Mouse (Mus musculus) embryonic facial prominence, embryonic 11.5 days (tissue): ENCODE data around the gene Drosha. TPM values are rescaled to one million over a fixed set of nuclear protein-coding genes. Genes with fewer than 3 reads are reported as not detected.
A peak's percentile ranks its signal among the peaks of the same experiment; 100 is the strongest.
"Not testable (repeated sequence)": the region's sequence is repeated elsewhere in the genome, so short reads cannot be mapped to it uniquely, and the experiment has no call there.

Experiments used
- ATAC-seq: fragments of 200-750 bp; cut with Nextera tagmentation; replicated peaks from 2 replicates; pipeline ENCODE4 v1.8.0; 2017; ENCODE audit warnings: low read depth; ENCODE audit not compliant: insufficient number of reproducible peaks, low FRiP score, low TSS enrichment
- DNase-seq: peaks from one replicate; pipeline ENCODE4 v3.0.0-alpha.2; 2015; ENCODE audit warnings: low spot score
- H3K27ac ChIP-seq: fragments of 300-500 bp; sonication (generic); replicated peaks from 2 replicates; pipeline ENCODE4 v1.5.1; 2014; ENCODE audit warnings: mild to moderate bottlenecking, low read depth, low read length, control low read depth
- H3K27me3 ChIP-seq: fragments of 300-500 bp; sonication (generic); 2 replicates; pipeline ENCODE4 v1.6.1; 2014; ENCODE audit warnings: mild to moderate bottlenecking, low read length, moderate library complexity, mixed read lengths; ENCODE audit not compliant: control insufficient read depth, insufficient read depth
- H3K36me3 ChIP-seq: fragments of 300-500 bp; sonication (generic); replicated peaks from 2 replicates; pipeline ENCODE4 v1.6.1; 2014; ENCODE audit warnings: low read depth, mild to moderate bottlenecking, low read length, moderate library complexity, mixed read lengths; ENCODE audit not compliant: control insufficient read depth, insufficient read depth
- H3K4me1 ChIP-seq: fragments of 300-500 bp; sonication (generic); 2 replicates; pipeline ENCODE4 v1.6.1; 2014; ENCODE audit warnings: low read length, mixed read lengths; ENCODE audit not compliant: control insufficient read depth, insufficient read depth
- H3K4me2 ChIP-seq: fragments of 300-500 bp; sonication (generic); 2 replicates; pipeline ENCODE4 v1.6.1; 2014; ENCODE audit warnings: low read depth, mild to moderate bottlenecking, control low read depth, low read length, moderate library complexity
- H3K4me3 ChIP-seq: fragments of 300-500 bp; sonication (generic); 2 replicates; pipeline ENCODE4 v1.5.1; 2014; ENCODE audit warnings: low read depth, low read length, control low read depth
- H3K9ac ChIP-seq: fragments of 300-500 bp; sonication (generic); replicated peaks from 2 replicates; pipeline ENCODE4 v1.6.1; 2014; ENCODE audit warnings: mild to moderate bottlenecking, control low read depth, low read length
- H3K9me3 ChIP-seq: fragments of 300-500 bp; sonication (generic); replicated peaks from 2 replicates; pipeline ENCODE4 v1.6.1; 2016; ENCODE audit warnings: mild to moderate bottlenecking, low read length, inconsistent platforms, mixed read lengths; ENCODE audit not compliant: control insufficient read depth
- WGBS: fragments of 180-500 bp; shearing (Covaris S2); extraction: QIAGEN DNeasy Blood & Tissue Kit; methylation state at CpG from one replicate; pipeline ENCODE4 v1.1.7; 2014; 5-methylcytosine and 5-hydroxymethylcytosine counted together
- polyA plus RNA-seq: library from polyadenylated mRNA; unstranded; fragments of >200 nt; fragmentation: Nextera tagmentation; extraction: Ambion mirVana; gene quantifications from 2 replicates; pipeline ENCODE4 v1.2.1, GENCODE M21; 2014

The Drosha gene
- polyA plus RNA-seq, 1 experiment from 2014 or later: 79.0 TPM

DNA sequence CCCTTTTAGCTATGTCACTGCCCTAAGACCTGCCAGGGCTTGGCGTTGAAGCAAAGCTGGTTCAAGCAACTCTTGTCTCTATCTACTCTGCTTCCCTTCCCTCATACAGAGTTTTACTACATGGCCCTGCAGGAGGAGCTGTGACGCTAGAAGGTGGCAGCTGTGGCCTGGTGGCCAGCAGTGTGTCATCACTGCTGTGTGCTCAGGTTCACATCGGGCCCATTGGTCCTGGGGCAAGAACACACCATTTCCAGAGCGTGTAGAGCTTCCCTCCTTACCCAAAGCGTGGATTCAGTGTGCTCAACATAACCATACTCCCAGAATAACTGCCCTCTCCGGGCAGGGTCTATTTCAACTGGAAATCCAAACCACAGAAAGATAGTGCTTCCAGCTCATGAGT, 97.3 kb downstream of the Drosha start:
- no peak overlapping the region for H3K9ac ChIP-seq
- 95% methylated on average over 6 of the region's 6 CpGs for WGBS
- no peaks in the 10 kb centered on the region for H3K4me1 ChIP-seq

DNA sequence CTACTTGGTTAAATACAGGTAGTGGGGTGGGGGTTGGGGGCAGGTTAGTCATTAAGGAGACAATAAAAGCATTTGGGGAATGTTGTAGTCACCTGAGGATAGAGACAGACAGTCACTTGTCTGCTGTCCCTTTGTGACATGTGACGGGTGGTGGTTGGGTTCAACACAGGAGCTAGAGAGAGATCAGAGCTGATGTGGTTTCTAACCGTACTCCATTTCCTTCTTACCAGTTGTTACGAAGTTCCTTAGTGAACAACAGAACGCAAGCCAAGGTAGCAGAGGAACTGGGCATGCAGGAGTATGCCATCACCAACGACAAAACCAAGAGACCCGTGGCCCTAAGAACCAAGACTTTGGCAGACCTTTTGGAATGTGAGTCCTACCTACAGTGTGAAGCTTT, 99.2 kb downstream of the Drosha start:
- no peak overlapping the region for H3K9ac ChIP-seq
- no peaks in the 10 kb centered on the region for H3K4me1 ChIP-seq
- no peaks in the 10 kb centered on the region for H3K9me3 ChIP-seq
- 94% methylated on average over 6 of the region's 6 CpGs for WGBS
- no peak overlapping the region for H3K4me3 ChIP-seq
- no peak overlapping the region for H3K4me2 ChIP-seq
- no peak overlapping the region for H3K27ac ChIP-seq
- peaks cover 5% of the 10 kb centered on the region for H3K36me3 ChIP-seq
- DNase-seq: no peak
- H3K27me3 ChIP-seq: no peaks in the 10 kb centered on the region
- ATAC-seq: no peak

More for the DNA sequence above, 97.3 kb downstream of the Drosha start:
- Histone ChIP-seq H3K9me3 (no peaks in the 10 kb centered on the region), H3K36me3 (peaks cover 10% of the 10 kb centered on the region), H3K4me3 (no peak overlapping the region), H3K27me3 (no peaks in the 10 kb centered on the region), H3K27ac (no peak overlapping the region), H3K4me2 (no peak overlapping the region)
- ATAC-seq (no peak), DNase-seq (no peak)

DNA sequence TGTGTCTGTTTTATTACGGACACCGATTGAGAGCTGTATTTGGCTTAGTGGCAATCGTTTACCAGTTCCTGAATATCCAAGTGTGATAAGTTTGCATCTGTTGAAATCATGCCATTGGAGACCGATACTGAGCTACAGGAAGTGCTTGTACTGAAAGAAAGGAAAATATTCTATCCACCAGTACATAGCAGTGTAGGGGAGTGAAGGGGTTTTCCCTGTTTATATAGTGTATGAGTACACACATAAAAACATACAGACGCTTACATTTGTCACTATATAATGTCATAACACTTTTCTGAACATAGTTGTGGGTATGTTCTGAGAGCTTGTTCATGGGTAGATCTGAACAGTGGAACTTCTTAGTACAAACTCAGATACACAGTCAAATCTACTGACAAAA, 106.9 kb downstream of the Drosha start:
- Histone ChIP-seq H3K9ac (no peak overlapping the region), H3K9me3 (no peaks in the 10 kb centered on the region), H3K36me3 (peaks cover 5% of the 10 kb centered on the region), H3K4me2 (no peak overlapping the region), H3K4me1 (no peaks in the 10 kb centered on the region), H3K4me3 (no peak overlapping the region), H3K27ac (no peak overlapping the region), H3K27me3 (no peaks in the 10 kb centered on the region)
- no peak for ATAC-seq
- no peak for DNase-seq
- WGBS: 91% methylated on average over 5 of the region's 5 CpGs

GRCm38 (mm10) chr15:12936217-12936732, 111.7 kb downstream of the Drosha start:
- no peaks in the 10 kb centered on the region for H3K9me3 ChIP-seq
- H3K27ac ChIP-seq: no peak overlapping the region
- no peaks in the 10 kb centered on the region for H3K27me3 ChIP-seq
- DNase-seq (no peak), ATAC-seq (peak; percentile 52; the same call in 1 of the 2 replicates)
- H3K4me3 ChIP-seq: no peak overlapping the region
- H3K36me3 ChIP-seq: no peaks in the 10 kb centered on the region
- no peak overlapping the region for H3K9ac ChIP-seq
- no peaks in the 10 kb centered on the region for H3K4me1 ChIP-seq
- no peak overlapping the region for H3K4me2 ChIP-seq
- WGBS: 93% methylated on average over 10 of the region's 10 CpGs

GRCm38 (mm10) chr15:12937326-12937725, 112.7 kb downstream of the Drosha start:
- H3K27ac ChIP-seq, H3K4me1 ChIP-seq, DNase-seq, ATAC-seq, H3K4me2 ChIP-seq, H3K9ac ChIP-seq, H3K4me3 ChIP-seq, H3K9me3 ChIP-seq, H3K27me3 ChIP-seq, H3K36me3 ChIP-seq: not testable (repeated sequence)
- 84% methylated on average over 3 of the region's 3 CpGs for WGBS

GRCm38 (mm10) chr15:12941106-12941505, 116.5 kb downstream of the Drosha start:
- Histone ChIP-seq H3K36me3 (no peaks in the 10 kb centered on the region), H3K4me1 (no peaks in the 10 kb centered on the region; the same call in 1 of the 2 replicates), H3K27ac (no peak overlapping the region), H3K4me3 (no peak overlapping the region), H3K4me2 (no peak overlapping the region), H3K9ac (no peak overlapping the region), H3K9me3 (no peaks in the 10 kb centered on the region), H3K27me3 (no peaks in the 10 kb centered on the region)
- DNase-seq: no peak
- no peak for ATAC-seq
- WGBS: 68% methylated on average over 9 of the region's 9 CpGs

DNA sequence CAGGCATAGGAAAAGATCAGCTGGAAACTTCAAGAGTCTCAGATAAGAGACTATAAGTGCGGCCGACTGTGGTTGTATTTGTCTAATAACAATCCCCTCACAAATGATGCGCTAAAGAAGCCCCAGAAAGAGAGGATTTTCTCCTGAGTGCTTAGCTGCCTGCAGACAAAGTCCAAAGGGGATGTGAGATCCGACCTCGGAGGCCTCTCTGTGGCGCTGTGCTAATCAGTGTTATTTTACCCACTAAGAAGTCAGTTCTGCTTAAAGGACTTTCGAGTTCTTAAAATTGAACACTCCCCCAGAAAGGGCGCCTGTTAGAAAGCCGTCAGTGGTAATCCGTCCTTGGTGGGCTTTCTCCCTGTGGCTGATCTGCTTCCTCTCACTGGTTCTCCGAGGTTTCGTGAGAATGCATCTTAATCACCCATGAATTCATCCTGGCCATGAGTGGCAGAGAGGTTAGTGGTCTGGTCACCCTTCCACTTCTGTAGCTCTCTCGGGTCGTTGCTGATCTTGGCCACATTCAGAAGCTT, 117.1 kb downstream of the Drosha start:
- Histone ChIP-seq H3K4me3 (no peak overlapping the region), H3K27me3 (no peaks in the 10 kb centered on the region), H3K9ac (no peak overlapping the region), H3K36me3 (no peaks in the 10 kb centered on the region), H3K4me1 (no peaks in the 10 kb centered on the region; the same call in 1 of the 2 replicates), H3K27ac (no peak overlapping the region), H3K4me2 (no peak overlapping the region), H3K9me3 (no peaks in the 10 kb centered on the region)
- DNase-seq: no peak
- 55% methylated on average over 14 of the region's 14 CpGs for WGBS
- no peak for ATAC-seq

DNA sequence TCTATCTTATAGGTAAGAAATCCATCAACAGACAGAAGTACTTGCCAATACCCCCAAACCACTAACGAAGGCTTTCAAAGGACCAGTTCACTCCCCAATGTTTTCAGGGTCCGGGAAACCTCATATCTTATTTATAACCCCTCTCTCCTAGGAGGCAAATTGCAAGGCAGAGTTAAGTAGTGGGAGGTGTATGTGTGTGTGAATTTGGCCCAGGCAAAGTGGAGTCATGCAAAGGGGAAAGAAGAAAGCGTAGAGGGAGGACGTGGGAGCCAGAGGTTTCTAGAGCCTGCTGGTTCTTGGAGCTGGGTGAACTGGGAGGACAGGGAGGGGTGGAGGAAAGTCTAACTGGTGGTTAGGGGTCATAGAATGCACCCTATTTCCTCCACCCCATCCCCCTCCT, 117.8 kb downstream of the Drosha start:
- H3K36me3 ChIP-seq: no peaks in the 10 kb centered on the region
- H3K9me3 ChIP-seq: no peaks in the 10 kb centered on the region
- DNase-seq (no peak), ATAC-seq (no peak)
- WGBS: 82% methylated on average over 4 of the region's 4 CpGs
- H3K27ac ChIP-seq: no peak overlapping the region
- H3K4me1 ChIP-seq: no peaks in the 10 kb centered on the region; the same call in 1 of the 2 replicates
- H3K27me3 ChIP-seq: no peaks in the 10 kb centered on the region
- no peak overlapping the region for H3K4me3 ChIP-seq
- H3K4me2 ChIP-seq: no peak overlapping the region
- H3K9ac ChIP-seq: no peak overlapping the region
